Mouse (Mus musculus) heart, adult 2 months (tissue): ENCODE results near the gene Htr3b.

Source experiments
- CTCF ChIP-seq: fragments of 200-600 bp; IDR thresholded peaks from 2 replicates; pipeline ENCODE4 v1.8.1; 2022; ENCODE audit warnings: antibody characterized with exemption, mild to moderate bottlenecking, moderate library complexity
- EP300 ChIP-seq: fragments of 200-500 bp; IDR thresholded peaks from 2 replicates; pipeline ENCODE4 v1.6.1; 2011; ENCODE audit warnings: low read depth, low read length, control low read depth; ENCODE audit not compliant: insufficient read depth

DNA sequence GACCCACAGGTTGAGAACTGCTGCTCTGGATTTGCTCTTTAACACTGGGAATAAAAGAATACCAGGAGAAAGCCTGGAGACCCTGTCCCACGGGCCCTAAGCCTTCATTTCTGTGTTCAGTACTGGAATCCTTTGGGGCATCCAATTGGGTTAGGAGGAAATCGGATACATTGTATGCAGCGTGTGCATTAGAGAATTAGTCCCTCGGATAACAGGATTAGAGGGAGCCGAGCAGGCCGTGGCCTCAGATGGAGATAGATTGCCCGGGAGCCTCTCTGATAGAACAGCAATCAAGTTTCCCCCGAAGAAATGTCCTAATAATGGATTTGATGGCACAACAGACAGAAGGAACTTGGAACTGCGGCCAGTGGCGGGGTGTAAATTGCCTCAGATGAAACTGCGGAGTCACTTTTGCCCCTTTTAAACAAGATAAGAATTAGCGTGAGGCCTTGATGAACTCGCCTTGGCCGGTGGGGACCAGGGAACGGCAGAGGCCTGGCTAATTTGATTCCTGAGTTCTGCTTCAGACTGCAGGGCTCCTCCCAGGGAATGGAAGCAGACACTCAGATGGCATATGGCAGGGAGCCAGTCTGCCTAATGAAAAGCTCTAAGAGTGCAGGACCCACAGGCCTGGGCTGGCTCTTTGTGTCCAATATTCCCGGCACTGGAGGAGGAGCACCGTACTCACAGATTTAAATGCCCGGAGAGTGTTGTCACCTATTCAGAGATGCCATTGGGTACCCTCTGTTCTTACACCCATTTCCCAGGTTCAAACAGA lies 48.6 kb downstream of the Htr3b start:
- TF ChIP-seq EP300: no peak
- no peak for TF ChIP-seq CTCF
